Mouse (Mus musculus): ENCODE results near the gene Rapsn.

Rapsn gene

GRCm38 (mm10) chr2:91053934-91054382, 18.5 kb downstream of the Rapsn start, which contains the start of gene Psmc3:
Psmc3 (plus strand) TSS chr2:91054009.
- DNase-seq, result peak; percentile 94 to 97

GRCm38 (mm10) chr2:91058435-91058834, 23.0 kb downstream of the Rapsn start:
- no peak for DNase-seq

- DNase-seq, result no peak
These were observed 24.0 kb downstream of the Rapsn start for GRCm38 (mm10) chr2:91059376-91059775.

GRCm38 (mm10) chr2:91060544-91061355, 25.3 kb downstream of the Rapsn start:
- DNase-seq, result peak in 1 of 2 experiments; percentile 37

- DNase-seq, result no peak
These were observed 26.5 kb downstream of the Rapsn start for GRCm38 (mm10) chr2:91061849-91062481.

- DNase-seq, result no peak
These were observed 27.6 kb downstream of the Rapsn start for GRCm38 (mm10) chr2:91062779-91063606.

GRCm38 (mm10) chr2:91064211-91064610, 28.8 kb downstream of the Rapsn start:
- DNase-seq, result no peak

GRCm38 (mm10) chr2:91065544-91065943, 30.1 kb downstream of the Rapsn start:
- peak in 1 of 2 experiments; percentile 47 for DNase-seq

- no peak for DNase-seq
These were observed 31.0 kb downstream of the Rapsn start for GRCm38 (mm10) chr2:91066455-91066854.

- DNase-seq, result no peak
These were observed 32.9 kb downstream of the Rapsn start for GRCm38 (mm10) chr2:91068162-91068871.

- no peak for DNase-seq
These were observed 33.4 kb downstream of the Rapsn start for GRCm38 (mm10) chr2:91068872-91069165.

GRCm38 (mm10) chr2:91069306-91070000, 34.0 kb downstream of the Rapsn start:
- no peak for DNase-seq

GRCm38 (mm10) chr2:91070076-91070800, 34.8 kb downstream of the Rapsn start, which contains the start of gene Slc39a13:
Slc39a13 (minus strand) TSS chr2:91070417.
- DNase-seq, result peak; percentile 97

GRCm38 (mm10) chr2:91071059-91071458, 35.6 kb downstream of the Rapsn start:
- no peak for DNase-seq

GRCm38 (mm10) chr2:91072092-91072491, 36.7 kb downstream of the Rapsn start:
- no peak for DNase-seq

- DNase-seq, result no peak
These were observed 42.5 kb downstream of the Rapsn start for GRCm38 (mm10) chr2:91077957-91078313.

GRCm38 (mm10) chr2:91078314-91079025, 43.0 kb downstream of the Rapsn start:
- DNase-seq, result no peak

- DNase-seq, result no peak
These were observed 43.6 kb downstream of the Rapsn start for GRCm38 (mm10) chr2:91079026-91079384.

GRCm38 (mm10) chr2:91080784-91081513, 45.5 kb downstream of the Rapsn start:
- no peak for DNase-seq

Data from thymus, postnatal 36 days (tissue).